In the genomic region with DNA sequence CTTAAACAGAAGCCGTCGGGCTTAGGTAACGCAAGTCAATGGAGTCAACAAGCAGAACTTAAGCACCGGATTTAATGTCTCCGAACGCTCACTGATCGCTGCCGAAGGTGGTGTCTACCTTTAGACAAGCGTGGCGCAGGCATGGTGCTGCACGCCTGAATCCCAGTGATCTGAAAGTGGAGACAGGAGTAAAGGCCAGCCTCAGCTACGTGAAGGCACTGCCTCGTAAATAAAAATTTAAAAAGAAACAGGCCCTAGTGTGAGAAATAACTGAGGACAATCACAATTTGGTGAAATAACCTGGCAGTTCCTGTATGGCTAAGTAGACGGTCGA, we compare ENCODE assay signal across 7 mouse cellular contexts. TPM values are rescaled to one million over a fixed set of nuclear protein-coding genes. Genes with fewer than 3 reads are reported as not detected.
DNase-seq lines count a peak whose midpoint lies in the region; ATAC-seq and TF ChIP-seq lines count a peak whose summit lies in the region.

No protein-coding gene starts in this region.

- peak overlapping the region; percentile 89 for H3K27ac ChIP-seq in spleen, adult 2 months (ENCODE audit: insufficient read depth, low read length)
- H3K27ac ChIP-seq in forebrain, embryonic 12.5 days: peak overlapping the region; percentile 85
- H3K27ac ChIP-seq in liver, embryonic 12.5 days: peak overlapping the region; percentile 81
- H3K27ac ChIP-seq in stomach, postnatal 0 days (replicated peaks): peak overlapping the region; percentile 97

- no peaks in the 10 kb centered on the region for H3K9me3 ChIP-seq in forebrain, embryonic 12.5 days
- no peaks in the 10 kb centered on the region for H3K9me3 ChIP-seq in liver, embryonic 12.5 days (replicated peaks)
- no peaks in the 10 kb centered on the region for H3K9me3 ChIP-seq in stomach, postnatal 0 days (ENCODE audit: control insufficient read depth, low read length)

- WGBS in spleen, adult 2 months: 1% methylated on average over 15 of the region's 15 CpGs
- WGBS in forebrain, embryonic 12.5 days: under 1% methylated on average over 15 of the region's 15 CpGs
- WGBS in liver, embryonic 12.5 days (ENCODE audit: insufficient replicate concordance): under 1% methylated on average over 15 of the region's 15 CpGs
- WGBS in stomach, postnatal 0 days: under 1% methylated on average over 15 of the region's 15 CpGs

- TF ChIP-seq EP300 in stomach, postnatal 0 days (optimal IDR thresholded peaks at IDR 0.05): no peak

- 0 out of 2 replicates have a peak, but pooled peaks cover 1% of the 10 kb centered on the region for H3K36me3 ChIP-seq in spleen, adult 2 months (ENCODE audit: control insufficient read depth, insufficient read depth, low read length)
- H3K36me3 ChIP-seq in forebrain, embryonic 12.5 days (replicated peaks): no peaks in the 10 kb centered on the region
- H3K36me3 ChIP-seq in liver, embryonic 12.5 days: peaks cover 5% of the 10 kb centered on the region; the same call in 1 of the 2 replicates
- 0 out of 2 replicates have a peak, but pooled peaks cover 3% of the 10 kb centered on the region for H3K36me3 ChIP-seq in stomach, postnatal 0 days (ENCODE audit: control insufficient read depth, insufficient read depth, low read length)

- ATAC-seq in forebrain, embryonic 12.5 days (ENCODE audit: low FRiP score): peak; percentile 24; the same call in 1 of the 2 replicates
- ATAC-seq in liver, embryonic 12.5 days: peak; percentile 6; the same call in 1 of the 2 replicates
- no peak for ATAC-seq in stomach, postnatal 0 days (ENCODE audit: low FRiP score, low TSS enrichment)

- no peak for TF ChIP-seq CTCF in spleen, adult 2 months (IDR thresholded peaks at IDR 0.05; ENCODE audit: extremely low read depth, insufficient read depth, insufficient read length, insufficient replicate concordance)
- no peak for TF ChIP-seq CTCF in stomach, postnatal 0 days (IDR thresholded peaks at IDR 0.05; ENCODE audit: low read depth)

- no peak for DNase-seq in spleen, adult 2 months (ENCODE audit: low read depth in 1 of 2, low spot score in 2 of 2)
- DNase-seq in spleen, postnatal 14 days (ENCODE audit: low spot score in 2 of 2): no peak
- DNase-seq in stomach, postnatal 0 days (ENCODE audit: low spot score): no peak
- DNase-seq in adrenal gland, postnatal 14 days: no peak
- no peak for DNase-seq in embryo, embryonic 10.5 days (ENCODE audit: low spot score)

- H3K4me1 ChIP-seq in spleen, adult 2 months (ENCODE audit: control insufficient read depth, insufficient read depth, insufficient read length): peaks cover 3% of the 10 kb centered on the region; the same call in 1 of the 2 replicates
- peaks cover 31% of the 10 kb centered on the region for H3K4me1 ChIP-seq in forebrain, embryonic 12.5 days
- peaks cover 21% of the 10 kb centered on the region for H3K4me1 ChIP-seq in liver, embryonic 12.5 days
- no peaks in the 10 kb centered on the region for H3K4me1 ChIP-seq in stomach, postnatal 0 days (replicated peaks; ENCODE audit: control insufficient read depth, insufficient read depth)

- peak overlapping the region; percentile 82 for H3K4me2 ChIP-seq in forebrain, embryonic 12.5 days
- peak overlapping the region; percentile 86 for H3K4me2 ChIP-seq in liver, embryonic 12.5 days
- peak overlapping the region; percentile 72 for H3K4me2 ChIP-seq in stomach, postnatal 0 days (replicated peaks; ENCODE audit: low read depth)

- peak overlapping the region; percentile 86 for H3K9ac ChIP-seq in forebrain, embryonic 12.5 days
- peak overlapping the region; percentile 86 for H3K9ac ChIP-seq in liver, embryonic 12.5 days
- H3K9ac ChIP-seq in stomach, postnatal 0 days (ENCODE audit: low read length): peak overlapping the region; percentile 91

- H3K4me3 ChIP-seq in spleen, adult 2 months (ENCODE audit: extremely low read depth, insufficient read depth, insufficient read length): peak overlapping the region; percentile 85
- H3K4me3 ChIP-seq in forebrain, embryonic 12.5 days (replicated peaks): peak overlapping the region; percentile 67
- peak overlapping the region; percentile 71 for H3K4me3 ChIP-seq in liver, embryonic 12.5 days
- peak overlapping the region; percentile 74 for H3K4me3 ChIP-seq in stomach, postnatal 0 days (ENCODE audit: low read depth, low read length)

- TF ChIP-seq POLR2A in spleen, adult 2 months (IDR thresholded peaks at IDR 0.05; ENCODE audit: low read depth, low read length): no peak

- no peaks in the 10 kb centered on the region for H3K27me3 ChIP-seq in spleen, adult 2 months (ENCODE audit: control insufficient read depth, insufficient read depth, low read length)
- H3K27me3 ChIP-seq in forebrain, embryonic 12.5 days: no peaks in the 10 kb centered on the region
- no peaks in the 10 kb centered on the region for H3K27me3 ChIP-seq in liver, embryonic 12.5 days (replicated peaks)
- H3K27me3 ChIP-seq in stomach, postnatal 0 days (ENCODE audit: control insufficient read depth, insufficient read depth, low read length): no peaks in the 10 kb centered on the region

RNA-seq across cellular contexts. Expression of a gene that starts 0.6 kb away (rescaled TPM):
- 13.1 and 14.1 TPM in 2 replicates for polyA plus RNA-seq in spleen, adult 2 months (2012; rRNA removed)
- 28.7 and 30.0 TPM in 2 replicates for polyA plus RNA-seq in forebrain, embryonic 12.5 days (2016; fragmentation: Nextera tagmentation; extraction: Ambion mirVana)
- polyA plus RNA-seq in liver, embryonic 12.5 days (2016; fragmentation: Nextera tagmentation; extraction: Ambion mirVana): 10.3 and 11.7 TPM in 2 replicates
- 66.0 and 66.5 TPM in 2 replicates for polyA plus RNA-seq in stomach, postnatal 0 days (2015; fragmentation: Nextera tagmentation; extraction: Ambion mirVana)
- 19.5 and 19.8 TPM in 2 replicates for total RNA-seq in adrenal gland, postnatal 14 days (2021)

RNA-seq across cellular contexts. Expression of a gene that starts 1.6 kb away (rescaled TPM):
- 0.93 and 1.2 TPM in 2 replicates for polyA plus RNA-seq in spleen, adult 2 months (2012; rRNA removed)
- 31.2 and 32.3 TPM in 2 replicates for polyA plus RNA-seq in forebrain, embryonic 12.5 days (2016; fragmentation: Nextera tagmentation; extraction: Ambion mirVana)
- 4.3 and 5.4 TPM in 2 replicates for polyA plus RNA-seq in liver, embryonic 12.5 days (2016; fragmentation: Nextera tagmentation; extraction: Ambion mirVana)
- polyA plus RNA-seq in stomach, postnatal 0 days (2015; fragmentation: Nextera tagmentation; extraction: Ambion mirVana): 12.6 and 13.6 TPM in 2 replicates
- 26.6 and 29.6 TPM in 2 replicates for total RNA-seq in adrenal gland, postnatal 14 days (2021)
